Mouse (Mus musculus): ENCODE data around the gene Olfr1204.

Olfr1204 gene

GRCm38 (mm10) chr2:88848992-88849391 is at the start of gene Olfr1204:
Olfr1204 (plus strand) TSS chr2:88849292.
- in situ Hi-C loops (cut with MboI, MseI) = no loop called here

GRCm38 (mm10) chr2:88814196-88814595 is 34.9 kb upstream of the Olfr1204 start, which contains the start of gene Olfr1202:
Olfr1202 (plus strand) TSS chr2:88814496.
- in situ Hi-C loops (cut with MboI, MseI) = no loop called here

GRCm38 (mm10) chr2:88829437-88829836 is 19.7 kb upstream of the Olfr1204 start, which contains the start of gene Olfr1205:
Olfr1205 (plus strand) TSS chr2:88829737.
- in situ Hi-C loops (cut with MboI, MseI) = no loop called here

- in situ Hi-C loops (cut with MboI, MseI) = no loop called here
Observed at GRCm38 (mm10) chr2:88838477-88838876, 10.6 kb upstream of the Olfr1204 start.

- in situ Hi-C loops (cut with MboI, MseI) = no loop called here
Observed at GRCm38 (mm10) chr2:88862931-88863330, 13.8 kb downstream of the Olfr1204 start, which contains the start of gene Olfr1206. Olfr1206 (plus strand) TSS chr2:88863231.

- in situ Hi-C loops (cut with MboI, MseI) = no loop called here
Observed at GRCm38 (mm10) chr2:88902211-88902610, 53.1 kb downstream of the Olfr1204 start, which contains the start of gene Olfr1208. Olfr1208 (minus strand) TSS chr2:88902311.
